Mouse (Mus musculus) bone marrow macrophage, adult 2 months (primary cell): Measurements from ENCODE around the gene Ccdc30.

Experiments
- CTCF ChIP-seq: IDR thresholded peaks from 2 replicates; pipeline ENCODE4 v1.5.1; 2012; ENCODE audit warnings: low read depth, mild to moderate bottlenecking, low read length, moderate library complexity
- POLR2A ChIP-seq: IDR thresholded peaks from 2 replicates; pipeline ENCODE4 v1.6.1; 2012; ENCODE audit warnings: mild to moderate bottlenecking, low read depth, low read length, borderline replicate concordance

DNA sequence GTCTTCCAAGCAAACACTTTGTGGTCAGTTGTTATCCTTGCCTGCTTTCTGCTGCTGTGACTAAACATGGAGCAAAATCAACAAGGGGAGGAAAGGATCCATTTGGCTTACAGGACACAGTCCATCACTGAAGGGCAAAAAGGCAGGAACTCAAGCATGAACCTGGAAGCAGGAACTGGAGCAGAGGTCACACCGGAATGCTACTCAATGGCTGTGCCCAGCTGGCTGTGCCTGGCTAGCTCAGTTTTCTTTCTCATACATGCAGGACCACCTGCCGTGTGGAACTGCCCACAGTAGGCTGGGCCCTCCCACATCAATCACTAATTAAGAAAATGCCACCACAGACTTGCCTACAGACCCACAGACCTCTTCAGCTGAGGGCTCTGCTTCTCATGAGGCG lies 26.1 kb downstream of the Ccdc30 start:
- no peak for TF ChIP-seq CTCF
- TF ChIP-seq POLR2A, result no peak
